Mouse (Mus musculus): ENCODE measurements at regions not wholly inside any gene's neighbourhood (a gene's known extent, or its start where the extent isn't known, plus 50 kb on each side); places are given as distances from the start of the nearest gene placed in this dataset.

DNA sequence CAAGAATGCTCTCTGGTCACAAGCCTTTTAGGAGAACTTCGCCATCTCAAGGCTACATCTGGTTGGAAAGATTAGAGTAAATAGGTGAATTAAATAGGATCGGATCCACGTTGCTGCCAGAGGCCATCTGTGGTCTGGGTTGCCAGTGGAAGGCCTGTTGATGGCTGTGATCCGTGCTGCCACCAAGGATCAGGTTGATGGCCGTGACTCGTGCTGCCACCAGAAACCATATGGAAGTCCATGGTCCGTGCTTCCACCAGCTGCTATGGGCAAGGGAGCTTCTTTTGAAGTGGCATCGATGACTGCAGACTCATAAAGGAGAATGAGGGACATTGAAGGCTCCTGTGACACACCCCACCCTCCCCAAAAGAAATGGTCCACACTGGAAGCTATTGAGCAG is 79.6 kb downstream of the Atp1a1 start:
- DNase-seq (ENCODE audit: extremely low spot score, low spot score), result no peak
- Histone ChIP-seq H3K36me3 (replicated peaks) (no peaks in the 10 kb centered on the region), H3K4me1 (peaks cover 28% of the 10 kb centered on the region), H3K4me3 (no peak overlapping the region), H3K27ac (no peak overlapping the region), H3K27me3 (ENCODE audit: poor library complexity, severe bottlenecking) (0 out of 2 replicates have a peak, but pooled peaks cover 7% of the 10 kb centered on the region), H3K9me3 (no peaks in the 10 kb centered on the region)
- 92% methylated on average over 8 of the region's 8 CpGs for WGBS

DNA sequence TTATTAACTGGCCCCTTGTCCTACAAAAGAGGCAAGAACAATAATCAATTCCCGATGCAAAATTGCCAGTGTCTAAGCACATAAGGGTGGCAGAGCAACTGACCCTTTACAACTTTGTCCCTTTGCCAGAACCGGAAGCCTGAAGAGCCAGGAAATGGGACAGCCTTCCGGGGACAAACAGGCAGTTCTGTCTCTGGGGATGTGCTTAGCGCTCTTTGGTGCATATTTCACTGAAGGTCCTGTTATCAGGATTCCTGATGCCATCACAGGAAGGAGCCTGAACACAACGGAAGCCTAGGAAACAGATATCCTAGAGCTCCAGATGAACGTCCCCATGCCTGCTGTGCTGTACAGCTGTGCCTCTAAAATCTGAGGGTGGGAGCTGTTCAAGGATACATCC is 80.0 kb downstream of the Atp1a1 start:
- H3K36me3 ChIP-seq (replicated peaks), result no peaks in the 10 kb centered on the region
- H3K9me3 ChIP-seq, result no peaks in the 10 kb centered on the region
- H3K4me1 ChIP-seq, result peaks cover 24% of the 10 kb centered on the region
- 0 out of 2 replicates have a peak, but pooled peaks cover 7% of the 10 kb centered on the region for H3K27me3 ChIP-seq (ENCODE audit: poor library complexity, severe bottlenecking)
- H3K4me3 ChIP-seq, result no peak overlapping the region
- DNase-seq (ENCODE audit: extremely low spot score, low spot score), result no peak
- WGBS, result 80% methylated on average over 6 of the region's 6 CpGs
- H3K27ac ChIP-seq, result no peak overlapping the region

DNA sequence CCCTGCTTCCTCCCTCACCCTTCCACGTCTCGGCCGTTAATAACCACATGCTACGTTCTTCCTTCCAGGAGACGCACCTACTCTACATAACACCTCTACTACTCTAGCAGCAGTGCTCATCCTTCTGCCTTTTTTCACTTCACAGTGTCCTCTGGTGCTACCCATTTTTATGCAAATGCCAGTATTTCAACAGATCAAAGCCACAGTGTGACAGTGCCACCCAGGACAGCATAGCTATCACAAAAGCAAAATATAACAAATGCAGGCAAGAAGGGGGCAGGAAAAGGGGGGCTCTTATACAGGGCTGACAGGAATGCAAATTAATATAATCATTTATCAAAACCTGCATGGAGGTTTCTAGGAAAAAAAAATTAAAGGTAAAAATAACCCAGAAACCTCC is 81.2 kb downstream of the Atp1a1 start:
- H3K4me3 ChIP-seq, result no peak overlapping the region
- peaks cover 19% of the 10 kb centered on the region for H3K4me1 ChIP-seq
- no peaks in the 10 kb centered on the region for H3K9me3 ChIP-seq
- no peak for DNase-seq (ENCODE audit: extremely low spot score, low spot score)
- 87% methylated on average over 5 of the region's 5 CpGs for WGBS
- H3K27ac ChIP-seq, result no peak overlapping the region
- 0 out of 2 replicates have a peak, but pooled peaks cover 4% of the 10 kb centered on the region for H3K27me3 ChIP-seq (ENCODE audit: poor library complexity, severe bottlenecking)
- no peaks in the 10 kb centered on the region for H3K36me3 ChIP-seq (replicated peaks)

DNA sequence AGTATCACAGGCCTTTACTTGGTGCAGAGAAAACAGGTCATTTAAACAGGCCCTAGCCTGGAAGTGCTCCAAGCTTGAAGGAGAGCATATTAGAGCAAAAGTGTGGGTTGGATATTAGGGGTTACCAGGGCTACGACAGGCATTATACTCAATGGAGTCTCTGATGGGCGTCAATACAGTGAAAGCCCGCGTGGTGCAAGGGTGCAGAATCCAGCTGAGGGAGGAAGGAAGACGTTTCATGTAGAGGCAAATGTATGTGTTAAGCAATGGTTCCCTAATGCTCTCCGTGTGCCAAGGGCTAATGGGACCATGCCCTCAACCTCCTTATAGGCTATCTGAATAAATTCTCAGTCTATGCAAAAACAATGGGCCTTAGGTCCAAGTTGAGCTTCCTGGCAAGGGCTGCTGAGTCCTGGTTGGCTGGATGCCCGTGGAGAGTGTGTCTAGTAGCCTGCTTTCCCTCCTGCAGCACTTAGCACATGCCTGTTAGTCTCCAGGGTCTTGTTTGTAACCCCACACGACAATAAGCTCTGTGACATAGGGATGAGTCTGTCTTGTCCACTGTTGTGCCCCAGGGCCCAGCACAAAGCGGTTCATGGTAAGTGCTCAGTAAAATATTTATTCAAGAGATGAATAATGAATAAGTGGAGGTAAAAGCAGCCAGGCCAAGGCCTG is 82.1 kb downstream of the Atp1a1 start:
- no peaks in the 10 kb centered on the region for H3K9me3 ChIP-seq
- no peak for DNase-seq (ENCODE audit: extremely low spot score, low spot score)
- WGBS, result 87% methylated on average over 9 of the region's 9 CpGs
- H3K27ac ChIP-seq, result no peak overlapping the region
- no peak overlapping the region for H3K4me3 ChIP-seq
- no peaks in the 10 kb centered on the region for H3K36me3 ChIP-seq (replicated peaks)
- H3K27me3 ChIP-seq (ENCODE audit: poor library complexity, severe bottlenecking), result no peaks in the 10 kb centered on the region
- H3K4me1 ChIP-seq, result peaks cover 19% of the 10 kb centered on the region

DNA sequence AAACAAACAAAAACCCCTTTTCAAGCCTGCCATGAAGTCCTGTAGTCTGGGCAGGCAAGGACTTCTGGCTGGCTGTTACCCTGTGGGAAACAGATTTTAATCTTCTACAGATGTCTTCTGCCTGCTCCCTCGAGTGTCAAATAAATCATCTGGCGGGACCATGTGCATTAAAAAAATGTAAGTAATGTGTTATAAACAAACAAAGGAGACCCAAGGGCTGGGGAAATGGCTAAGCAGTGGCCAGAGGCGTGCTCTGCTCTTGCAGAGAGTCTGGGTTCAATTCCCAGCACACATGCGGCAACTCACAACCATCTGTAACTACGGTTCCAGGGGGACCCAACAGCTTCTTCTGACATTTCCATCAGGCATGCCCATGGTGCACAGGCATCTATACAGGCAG is 83.3 kb downstream of the Atp1a1 start:
- 80% methylated on average over 5 of the region's 5 CpGs for WGBS
- no peak overlapping the region for H3K4me3 ChIP-seq
- H3K27ac ChIP-seq, result no peak overlapping the region
- no peak for DNase-seq (ENCODE audit: extremely low spot score, low spot score)
- H3K9me3 ChIP-seq, result no peaks in the 10 kb centered on the region
- H3K36me3 ChIP-seq (replicated peaks), result no peaks in the 10 kb centered on the region
- peaks cover 30% of the 10 kb centered on the region for H3K4me1 ChIP-seq
- no peaks in the 10 kb centered on the region for H3K27me3 ChIP-seq (ENCODE audit: poor library complexity, severe bottlenecking)

DNA sequence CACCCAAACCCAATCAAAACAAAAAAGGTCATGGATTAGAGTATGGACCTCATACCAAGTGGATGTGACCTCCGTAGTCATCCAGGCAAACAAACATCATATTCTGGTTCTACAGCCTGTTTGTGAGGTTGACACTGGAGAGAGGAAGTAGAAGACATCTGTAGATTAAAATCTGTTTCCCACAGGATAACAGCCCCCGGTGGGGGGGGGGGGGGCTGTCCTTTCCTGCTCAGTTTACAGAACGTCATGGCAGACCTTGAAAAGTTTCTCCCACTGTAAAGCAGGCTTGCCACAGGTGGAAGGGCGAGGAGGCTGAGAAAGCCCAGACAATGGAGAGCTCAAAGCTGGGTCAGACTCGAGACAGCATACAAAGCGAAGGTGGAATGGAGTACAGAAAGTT is 84.4 kb downstream of the Atp1a1 start:
- DNase-seq (ENCODE audit: extremely low spot score, low spot score), result no peak
- peaks cover 30% of the 10 kb centered on the region for H3K4me1 ChIP-seq
- 87% methylated on average over 6 of the region's 6 CpGs for WGBS
- no peaks in the 10 kb centered on the region for H3K36me3 ChIP-seq (replicated peaks)
- H3K4me3 ChIP-seq, result no peak overlapping the region
- 0 out of 2 replicates have a peak overlapping the region, but pooled peaks have one; percentile 5 for H3K27ac ChIP-seq
- no peaks in the 10 kb centered on the region for H3K27me3 ChIP-seq (ENCODE audit: poor library complexity, severe bottlenecking)
- H3K9me3 ChIP-seq, result no peaks in the 10 kb centered on the region

DNA sequence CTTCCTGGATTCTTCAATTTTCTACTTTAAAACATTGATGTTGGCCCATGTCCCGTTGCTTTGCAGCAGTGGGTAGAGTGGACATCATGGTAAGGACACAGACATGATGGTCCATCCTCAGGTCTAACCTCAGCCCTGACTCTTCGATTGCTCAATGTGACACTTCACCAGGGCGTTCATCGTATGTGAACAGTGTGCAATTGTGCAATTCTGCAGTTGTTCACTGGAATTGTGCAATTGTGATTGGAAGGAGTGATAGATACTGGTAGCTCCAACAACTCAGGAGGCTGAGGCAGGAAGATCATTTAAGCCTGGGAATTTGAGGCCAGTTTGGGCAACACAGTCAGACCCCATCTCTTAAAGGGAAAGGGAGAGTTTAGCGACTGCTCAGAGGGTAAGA is 84.9 kb downstream of the Atp1a1 start:
- Histone ChIP-seq H3K9me3 (no peaks in the 10 kb centered on the region), H3K27me3 (ENCODE audit: poor library complexity, severe bottlenecking) (no peaks in the 10 kb centered on the region), H3K36me3 (replicated peaks) (no peaks in the 10 kb centered on the region), H3K4me3 (no peak overlapping the region), H3K27ac (no peak overlapping the region), H3K4me1 (peaks cover 30% of the 10 kb centered on the region)
- WGBS, result 89% methylated on average over 5 of the region's 5 CpGs
- no peak for DNase-seq (ENCODE audit: extremely low spot score, low spot score)

DNA sequence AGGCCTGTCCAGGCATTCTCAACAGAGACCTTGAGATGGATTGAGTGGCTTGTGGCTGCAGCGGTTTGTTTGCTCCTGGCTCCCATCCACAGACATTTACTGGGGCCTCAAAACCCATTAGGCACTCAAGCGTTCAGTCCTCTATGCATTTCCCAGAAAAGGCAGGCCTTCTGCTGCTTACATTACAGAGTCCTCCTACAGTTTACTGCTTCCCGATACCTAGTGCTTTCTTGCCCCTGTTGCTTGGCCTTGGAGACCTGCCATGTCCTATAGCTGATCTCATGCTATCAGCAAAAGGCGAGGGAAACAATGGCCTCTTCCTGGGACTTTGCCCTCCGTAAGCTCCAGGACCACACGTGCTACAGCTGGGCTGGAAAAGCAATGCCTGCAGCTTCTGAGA is 85.7 kb downstream of the Atp1a1 start:
- H3K27ac ChIP-seq, result peak overlapping the region; percentile 4; the same call in 1 of the 2 replicates
- WGBS, result 81% methylated on average over 6 of the region's 6 CpGs

DNA sequence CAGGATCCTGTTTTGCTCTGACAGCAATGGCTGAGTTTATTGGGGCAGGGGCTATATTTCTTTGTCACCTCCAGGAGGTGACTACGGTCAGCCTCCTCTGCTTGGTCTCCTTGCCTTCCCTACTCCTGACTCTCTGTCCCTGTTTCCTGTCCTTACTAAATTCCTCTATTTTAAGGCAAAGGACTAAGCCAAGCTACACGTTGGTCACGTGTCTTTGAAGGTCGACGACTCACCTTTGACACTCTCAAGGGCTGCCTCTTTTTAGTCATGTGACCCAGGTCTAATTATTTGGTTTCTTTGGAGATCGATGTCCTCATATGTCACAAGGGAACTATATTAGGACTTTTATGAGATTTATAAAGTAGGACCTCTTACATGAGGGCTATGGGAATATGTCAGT is 86.9 kb downstream of the Atp1a1 start:
- WGBS, result 90% methylated on average over 6 of the region's 6 CpGs
- DNase-seq (ENCODE audit: extremely low spot score, low spot score), result no peak
- Histone ChIP-seq H3K27me3 (ENCODE audit: poor library complexity, severe bottlenecking) (no peaks in the 10 kb centered on the region), H3K9me3 (no peaks in the 10 kb centered on the region), H3K27ac (peak overlapping the region; percentile 53), H3K4me1 (peaks cover 38% of the 10 kb centered on the region), H3K4me3 (no peak overlapping the region), H3K36me3 (replicated peaks) (no peaks in the 10 kb centered on the region)

More for the DNA sequence above, 85.7 kb downstream of the Atp1a1 start:
- H3K36me3 ChIP-seq (replicated peaks), result no peaks in the 10 kb centered on the region
- DNase-seq (ENCODE audit: extremely low spot score, low spot score), result no peak
- H3K4me3 ChIP-seq, result no peak overlapping the region
- peaks cover 33% of the 10 kb centered on the region for H3K4me1 ChIP-seq
- no peaks in the 10 kb centered on the region for H3K27me3 ChIP-seq (ENCODE audit: poor library complexity, severe bottlenecking)
- no peaks in the 10 kb centered on the region for H3K9me3 ChIP-seq

DNA sequence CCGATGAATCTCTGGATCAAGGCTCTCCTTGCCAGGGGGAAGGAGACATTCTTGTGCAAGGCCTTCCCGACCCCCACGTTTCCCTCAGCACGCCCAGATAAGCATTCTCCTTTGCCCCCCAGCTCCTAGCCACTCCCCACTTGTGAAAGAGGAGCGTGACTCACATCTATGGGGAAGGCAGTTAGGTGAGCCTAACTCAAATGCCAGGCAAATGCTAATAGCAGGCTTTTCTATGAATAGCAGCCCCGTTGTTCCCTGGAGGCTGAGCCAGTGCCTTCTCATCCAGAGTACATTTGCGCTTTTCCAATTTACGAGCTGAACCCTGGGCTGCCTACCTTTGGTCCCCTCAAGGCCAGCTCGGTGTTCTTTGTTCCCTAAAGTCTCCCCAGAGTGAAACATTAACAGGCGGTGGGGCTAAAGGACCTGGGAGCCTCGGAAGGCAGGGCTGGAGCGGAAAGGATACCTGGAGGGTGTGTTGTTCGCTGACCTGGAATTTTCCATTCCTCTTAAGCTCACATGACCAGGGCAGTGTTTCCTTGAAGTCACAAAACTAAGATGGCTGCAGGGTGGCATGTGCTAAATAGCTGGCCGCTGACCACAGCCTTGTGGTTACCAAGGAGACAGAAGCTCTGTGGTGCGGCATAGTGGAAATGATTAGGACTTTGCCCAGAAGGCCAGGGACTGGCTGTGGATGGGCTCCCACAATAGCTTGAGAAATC is 87.5 kb downstream of the Atp1a1 start:
- no peak for DNase-seq (ENCODE audit: extremely low spot score, low spot score)
- WGBS, result 66% methylated on average over 15 of the region's 15 CpGs
- H3K4me3 ChIP-seq, result no peak overlapping the region
- no peaks in the 10 kb centered on the region for H3K27me3 ChIP-seq (ENCODE audit: poor library complexity, severe bottlenecking)
- H3K4me1 ChIP-seq, result peaks cover 38% of the 10 kb centered on the region
- H3K27ac ChIP-seq, result peak overlapping the region; percentile 53
- H3K9me3 ChIP-seq, result peaks cover under 1% of the 10 kb centered on the region
- no peaks in the 10 kb centered on the region for H3K36me3 ChIP-seq (replicated peaks)

DNA sequence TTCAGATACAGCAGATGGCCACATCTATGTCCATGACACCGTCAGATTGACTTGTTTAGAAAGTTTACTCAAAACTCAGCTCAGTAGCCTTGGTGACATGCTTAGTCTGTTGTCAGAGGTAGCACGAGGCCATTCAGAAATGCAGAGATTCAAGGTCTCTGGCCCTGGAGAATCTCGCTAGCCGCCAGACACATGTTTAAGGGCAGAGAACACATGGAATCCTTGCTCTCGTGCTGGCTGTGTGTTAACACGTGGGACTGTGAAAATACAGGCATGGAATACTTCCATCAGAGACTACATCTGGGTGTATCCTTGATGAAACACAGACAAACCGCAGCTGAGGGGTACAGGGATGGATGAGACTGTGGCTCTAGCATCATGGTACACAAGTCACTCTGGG is 88.9 kb downstream of the Atp1a1 start:
- WGBS, result 90% methylated on average over 7 of the region's 7 CpGs
- H3K4me3 ChIP-seq, result no peak overlapping the region
- peaks cover 38% of the 10 kb centered on the region for H3K4me1 ChIP-seq
- no peak overlapping the region for H3K27ac ChIP-seq
- H3K9me3 ChIP-seq, result peaks cover 7% of the 10 kb centered on the region
- H3K36me3 ChIP-seq (replicated peaks), result no peaks in the 10 kb centered on the region
- no peak for DNase-seq (ENCODE audit: extremely low spot score, low spot score)
- H3K27me3 ChIP-seq (ENCODE audit: poor library complexity, severe bottlenecking), result no peaks in the 10 kb centered on the region

DNA sequence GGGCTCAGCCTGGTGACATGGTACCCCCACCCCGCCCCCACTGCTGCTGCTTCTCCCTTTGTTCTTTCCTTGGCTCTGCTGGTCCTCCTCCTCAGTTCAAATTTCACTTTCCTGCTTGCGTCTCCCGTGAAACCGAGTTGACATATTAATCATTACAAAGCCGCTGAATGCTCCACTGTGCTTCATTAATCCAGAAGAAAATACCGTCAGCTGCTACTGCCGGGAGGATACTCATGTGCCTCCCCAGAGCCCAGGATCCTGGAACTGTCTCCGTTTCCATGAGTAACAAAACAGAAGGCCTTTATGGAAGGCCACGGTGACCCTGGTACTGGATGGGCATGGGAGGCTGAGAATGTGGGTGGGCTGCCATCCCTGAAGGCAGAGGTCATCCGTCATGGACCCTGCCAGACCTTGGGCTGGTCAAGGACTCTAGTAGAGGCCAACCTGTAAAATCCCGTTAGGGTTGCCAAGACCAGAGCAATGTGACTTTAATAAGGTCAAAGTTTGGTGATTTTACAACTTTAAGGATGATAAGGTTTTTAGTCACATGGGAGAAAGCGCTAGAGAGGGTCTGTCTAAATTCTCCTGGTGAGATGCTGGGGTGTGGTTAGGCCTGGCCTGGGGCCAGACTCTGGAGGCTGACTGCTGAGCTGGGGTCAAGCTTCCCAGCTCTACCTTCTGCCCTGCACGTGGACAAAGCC is 90.7 kb downstream of the Atp1a1 start:
- Histone ChIP-seq H3K4me3 (no peak overlapping the region), H3K36me3 (replicated peaks) (no peaks in the 10 kb centered on the region), H3K27me3 (ENCODE audit: poor library complexity, severe bottlenecking) (no peaks in the 10 kb centered on the region), H3K27ac (peak overlapping the region; percentile 40; the same call in 1 of the 2 replicates), H3K9me3 (peaks cover 7% of the 10 kb centered on the region), H3K4me1 (peaks cover 29% of the 10 kb centered on the region)
- WGBS, result 71% methylated on average over 13 of the region's 13 CpGs
- DNase-seq (ENCODE audit: extremely low spot score, low spot score), result no peak

Data from forebrain, embryonic 10.5 days (tissue).